Mouse (Mus musculus) ES-Bruce4 (cell line): ENCODE data around the gene Zswim1.

Experiments
- CTCF ChIP-seq: IDR thresholded peaks from one replicate; pipeline ENCODE4 v1.8.1; 2011; ENCODE audit warnings: low read depth, low read length
- POLR2A ChIP-seq: IDR thresholded peaks from one replicate; pipeline ENCODE4 v1.8.1; 2011; ENCODE audit warnings: low read length; ENCODE audit not compliant: insufficient read depth

DNA sequence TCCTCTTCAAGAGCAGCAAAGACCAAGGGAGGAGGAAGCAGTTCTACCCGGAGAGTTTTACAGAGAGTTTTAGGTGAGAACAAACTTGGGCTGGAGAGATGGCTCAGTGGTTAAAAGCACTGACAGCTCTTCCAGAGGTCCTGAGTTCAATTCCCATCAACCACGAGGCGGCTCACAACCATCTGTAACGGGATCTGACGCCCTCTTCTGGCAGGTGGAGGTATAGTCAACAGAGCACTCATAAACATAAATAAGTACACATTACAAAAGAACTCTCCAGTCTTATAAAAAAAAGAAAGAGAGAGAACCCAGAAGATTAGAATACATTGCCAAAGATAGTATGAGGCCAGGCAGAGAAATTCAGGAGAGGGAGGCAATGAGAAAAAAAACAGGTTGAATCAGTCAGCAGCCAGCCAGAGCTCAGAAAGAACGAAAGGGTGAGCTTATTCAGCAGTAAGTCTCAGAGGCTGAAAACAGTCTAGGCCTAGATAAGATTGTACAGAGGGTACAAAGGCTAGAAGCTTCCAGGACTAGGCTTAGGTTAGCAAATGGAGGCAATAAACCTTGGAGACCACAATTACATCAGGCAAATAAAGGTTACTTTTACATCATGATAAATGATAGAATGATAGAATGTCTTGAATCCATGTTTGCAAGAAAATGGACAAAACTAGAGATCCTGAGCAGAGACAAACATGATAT is 49.3 kb downstream of the Zswim1 start:
- peak; percentile 38 for TF ChIP-seq CTCF
- TF ChIP-seq POLR2A = no peak
